Mouse (Mus musculus) small intestine, adult 2 months (tissue): Measurements from ENCODE around the gene Slc4a1.

Source experiments
- CTCF ChIP-seq: fragments of 200-500 bp; IDR thresholded peaks from 2 replicates; pipeline ENCODE4 v1.5.1; 2012; ENCODE audit warnings: low read depth, mild to moderate bottlenecking, control low read depth, inconsistent platforms, low read length, moderate library complexity, mixed read lengths; ENCODE audit not compliant: insufficient replicate concordance, insufficient read length; ENCODE audit errors: extremely low read depth
- POLR2A ChIP-seq: fragments of 200-500 bp; IDR thresholded peaks from 2 replicates; pipeline ENCODE4 v1.6.1; 2012; ENCODE audit warnings: low read depth, mild to moderate bottlenecking, control low read depth, inconsistent platforms, low read length, moderate library complexity

- TF ChIP-seq CTCF (peak; percentile 18; the same call in 1 of the 2 replicates), POLR2A (no peak)
Observed at GRCm38 (mm10) chr11:102317298-102317900, 48.6 kb downstream of the Slc4a1 start.
